Mouse (Mus musculus): ENCODE measurements around the gene Mtmr4. TPM values are rescaled to one million over a fixed set of nuclear protein-coding genes. Genes with fewer than 3 reads are reported as not detected.

Gene Mtmr4
- total and polyA plus RNA-seq, 3 experiments = 29.4 to 32.9 (median 29.5) TPM

GRCm38 (mm10) chr11:87615551-87615950 is 23.6 kb downstream of the Mtmr4 start:
- Histone ChIP-seq H3K9me3 (replicated peaks; ENCODE audit: low read length) (peaks cover 9% of the 10 kb centered on the region), H3K79me2 (replicated peaks; ENCODE audit: control insufficient read depth, extremely low read depth, insufficient read depth, poor library complexity, severe bottlenecking) (no peaks in the 10 kb centered on the region), H3K36me3 (replicated peaks in 1 of 2; ENCODE audit: control insufficient read depth in 1 of 2, insufficient read depth in 1 of 2, low read length in 1 of 2) (peaks cover 64 to 81% of the 10 kb centered on the region in 2 experiments), H3K4me3 (replicated peaks in 1 of 3; ENCODE audit: low read depth in 2 of 3, low read length in 2 of 3, poor library complexity in 1 of 3) (no peak overlapping the region), H3K27me3 (replicated peaks) (no peaks in the 10 kb centered on the region), H3K4me1 (ENCODE audit: control insufficient read depth in 1 of 2, insufficient read depth in 2 of 2) (no peaks in the 10 kb centered on the region), H3K9ac (ENCODE audit: insufficient read depth, low read depth) (no peak overlapping the region), H3K27ac (ENCODE audit: insufficient read depth, low read depth) (no peak overlapping the region), H3K4me2 (ENCODE audit: insufficient read depth, low read depth, poor library complexity, severe bottlenecking) (no peak overlapping the region)
- TF ChIP-seq GABPA (IDR thresholded peaks at IDR 0.05; ENCODE audit: insufficient replicate concordance, low read depth, low read length) (no peak), NELFE (IDR thresholded peaks at IDR 0.05; ENCODE audit: low read depth, low read length) (no peak)
- in situ Hi-C loops (cut with MboI; ENCODE audit: low pct_ligation_motif_present, low pct_unique_long_range_greater_than_20kb, low sequenced_read_pairs) = no loop called here
- dilution Hi-C loops (cut with MboI; ENCODE audit: extremely low pct_ligation_motif_present, extremely low pct_unique_long_range_greater_than_20kb, low sequenced_read_pairs) = no loop called here
- no peak for DNase-seq (ENCODE audit: extremely low read depth)

- in situ Hi-C loops (cut with MboI; ENCODE audit: low pct_ligation_motif_present, low pct_unique_long_range_greater_than_20kb, low sequenced_read_pairs) = no loop called here
- Histone ChIP-seq H3K36me3 (replicated peaks in 1 of 2; ENCODE audit: control insufficient read depth in 1 of 2, insufficient read depth in 1 of 2, low read length in 1 of 2) (peaks cover 61 to 77% of the 10 kb centered on the region in 2 experiments), H3K27ac (ENCODE audit: insufficient read depth, low read depth) (no peak overlapping the region), H3K4me2 (ENCODE audit: insufficient read depth, low read depth, poor library complexity, severe bottlenecking) (no peak overlapping the region), H3K4me3 (replicated peaks in 1 of 3; ENCODE audit: low read depth in 2 of 3, low read length in 2 of 3, poor library complexity in 1 of 3) (no peak overlapping the region), H3K4me1 (ENCODE audit: control insufficient read depth in 1 of 2, insufficient read depth in 2 of 2) (no peaks in the 10 kb centered on the region), H3K9me3 (replicated peaks; ENCODE audit: low read length) (peaks cover 9% of the 10 kb centered on the region), H3K79me2 (replicated peaks; ENCODE audit: control insufficient read depth, extremely low read depth, insufficient read depth, poor library complexity, severe bottlenecking) (no peaks in the 10 kb centered on the region), H3K9ac (ENCODE audit: insufficient read depth, low read depth) (no peak overlapping the region), H3K27me3 (replicated peaks) (no peaks in the 10 kb centered on the region)
- dilution Hi-C loops (cut with MboI; ENCODE audit: extremely low pct_ligation_motif_present, extremely low pct_unique_long_range_greater_than_20kb, low sequenced_read_pairs) = no loop called here
- DNase-seq (ENCODE audit: extremely low read depth) = no peak
- TF ChIP-seq TCF12 (IDR thresholded peaks at IDR 0.05; ENCODE audit: low read depth, low read length) (no peak), PAX5 (IDR thresholded peaks at IDR 0.05; ENCODE audit: low read length) (no peak), SMC3 (IDR thresholded peaks at IDR 0.05; ENCODE audit: low read depth, low read length) (no peak), MXI1 (IDR thresholded peaks at IDR 0.05; ENCODE audit: low read depth, low read length) (no peak)
Measured at GRCm38 (mm10) chr11:87615952-87616351, 24.0 kb downstream of the Mtmr4 start.

GRCm38 (mm10) chr11:87616790-87617474 is 25.0 kb downstream of the Mtmr4 start, which contains the start of gene Hsf5:
Gene Hsf5 (plus strand): TSS chr11:87617164.
- dilution Hi-C loops (cut with MboI; ENCODE audit: extremely low pct_ligation_motif_present, extremely low pct_unique_long_range_greater_than_20kb, low sequenced_read_pairs) = no loop called here
- TF ChIP-seq BHLHE40 (IDR thresholded peaks at IDR 0.05; ENCODE audit: low read depth, low read length) (no peak), RCOR1 (conservative IDR thresholded peaks at IDR 0.05; ENCODE audit: low read depth, low read length) (no peak), MYC (IDR thresholded peaks at IDR 0.05; ENCODE audit: low read depth, low read length) (no peak), USF1 (IDR thresholded peaks at IDR 0.05; ENCODE audit: low read depth, low read length) (no peak), PAX5 (IDR thresholded peaks at IDR 0.05; ENCODE audit: low read length) (no peak), ELF1 (IDR thresholded peaks at IDR 0.05; ENCODE audit: low read depth, low read length) (no peak), IRF4 (IDR thresholded peaks at IDR 0.05; ENCODE audit: low read depth, low read length) (no peak), GABPA (IDR thresholded peaks at IDR 0.05; ENCODE audit: insufficient replicate concordance, low read depth, low read length) (no peak), RAD21 (IDR thresholded peaks at IDR 0.05; ENCODE audit: low read depth, low read length) (no peak), E2F4 (IDR thresholded peaks at IDR 0.05; ENCODE audit: insufficient replicate concordance, low read depth, low read length) (no peak), CHD1 (IDR thresholded peaks at IDR 0.05; ENCODE audit: low read depth, low read length) (no peak), UBTF (IDR thresholded peaks at IDR 0.05; ENCODE audit: low read depth, low read length) (no peak), CHD2 (IDR thresholded peaks at IDR 0.05; ENCODE audit: low read length) (no peak), JUN (IDR thresholded peaks at IDR 0.05; ENCODE audit: insufficient read depth, low read depth, low read length) (no peak), NRF1 (IDR thresholded peaks at IDR 0.05; ENCODE audit: low read depth, low read length) (no peak), MAX (IDR thresholded peaks at IDR 0.05; ENCODE audit: low read length) (no peak), MXI1 (IDR thresholded peaks at IDR 0.05; ENCODE audit: low read depth, low read length) (no peak), ZNF384 (IDR thresholded peaks at IDR 0.05; ENCODE audit: low read depth, low read length) (no peak), MAZ (IDR thresholded peaks at IDR 0.05; ENCODE audit: low read depth, low read length) (no peak), NELFE (IDR thresholded peaks at IDR 0.05; ENCODE audit: low read depth, low read length) (no peak)
- Histone ChIP-seq H3K4me2 (ENCODE audit: insufficient read depth, low read depth, poor library complexity, severe bottlenecking) (no peak within 1 kb of the TSS), H3K4me3 (replicated peaks in 1 of 3; ENCODE audit: low read depth in 2 of 3, low read length in 2 of 3, poor library complexity in 1 of 3) (no peak within 1 kb of the TSS), H3K36me3 (replicated peaks in 1 of 2; ENCODE audit: control insufficient read depth in 1 of 2, insufficient read depth in 1 of 2, low read length in 1 of 2) (peaks cover 51 to 67% of the 10 kb centered on the region in 2 experiments), H3K27ac (ENCODE audit: insufficient read depth, low read depth) (no peak within 1 kb of the TSS), H3K9ac (ENCODE audit: insufficient read depth, low read depth) (no peak within 1 kb of the TSS), H3K27me3 (replicated peaks) (no peaks in the 10 kb centered on the region), H3K9me3 (replicated peaks; ENCODE audit: low read length) (peaks cover 9% of the 10 kb centered on the region), H3K79me2 (replicated peaks; ENCODE audit: control insufficient read depth, extremely low read depth, insufficient read depth, poor library complexity, severe bottlenecking) (no peaks in the 10 kb centered on the region), H3K4me1 (ENCODE audit: control insufficient read depth in 1 of 2, insufficient read depth in 2 of 2) (peaks cover 0 to 5% of the 10 kb centered on the region in 2 experiments; a peak in 1 of 4 replicates)
- in situ Hi-C loops (cut with MboI; ENCODE audit: low pct_ligation_motif_present, low pct_unique_long_range_greater_than_20kb, low sequenced_read_pairs) = no loop called here
- no peak for DNase-seq (ENCODE audit: extremely low read depth)

Measured in CH12.LX (cell line).